Mouse (Mus musculus) erythroblast, adult 5-6 weeks (primary cell): ENCODE data around the gene Ide. TPM values are rescaled to one million over a fixed set of nuclear protein-coding genes. Genes with fewer than 3 reads are reported as not detected.

Experiments
- ATAC-seq: replicated peaks from 2 replicates; pipeline ENCODE4 v1.8.0; 2016; ENCODE audit warnings: moderate number of reproducible peaks, mild to moderate bottlenecking, moderate TSS enrichment, inconsistent platforms; ENCODE audit not compliant: poor library complexity, low FRiP score, severe bottlenecking
- total RNA-seq, 2 experiments: library from RNA; stranded (forward) in 1 of 2; stranded (reverse) in 1 of 2; fragments of 150-400 nt in 1 of 2; fragments of 200-764, 138-1000 nt in 1 of 2; gene quantifications; 2 replicates each; pipeline versions ENCODE4 v1.2.3 to v1.2.4; 2015 to 2017; ENCODE audit warnings: low replicate concordance in 2 of 2

The Ide gene
- total RNA-seq, 2 experiments from 2014 or later: 13.5 to 17.3 TPM

- ATAC-seq: peak; percentile 27
Measured at GRCm38 (mm10) chr19:37233561-37234539, 103.8 kb downstream of the Ide start.

- peak; percentile 64 for ATAC-seq
Measured at GRCm38 (mm10) chr19:37232598-37232997, 105.1 kb downstream of the Ide start.

GRCm38 (mm10) chr19:37225197-37225862, 112.3 kb downstream of the Ide start:
- no peak for ATAC-seq

Other genes with a start within 250 kb of the Ide start
- 393 and 429 TPM in 2 replicates for gene March5, start 130.3 kb downstream of the Ide start, total RNA-seq (2015; ENCODE audit: low replicate concordance)
- 510 and 553 TPM in 2 replicates for gene March5, start 130.3 kb downstream of the Ide start, total RNA-seq (2017; ENCODE audit: low replicate concordance)
- 76.5 and 113 TPM in 2 replicates for gene Cpeb3, start 129.3 kb downstream of the Ide start, total RNA-seq (2015; ENCODE audit: low replicate concordance)
- 90.5 and 97.3 TPM in 2 replicates for gene Cpeb3, start 129.3 kb downstream of the Ide start, total RNA-seq (2017; ENCODE audit: low replicate concordance)
- gene Kif11, start 38.6 kb upstream of the Ide start, total RNA-seq (2015; ENCODE audit: low replicate concordance): 65.3 and 69.0 TPM in 2 replicates
- 103 and 108 TPM in 2 replicates for gene Kif11, start 38.6 kb upstream of the Ide start, total RNA-seq (2017; ENCODE audit: low replicate concordance)
- 25.1 and 27.3 TPM in 2 replicates for gene Hhex, start 97.0 kb upstream of the Ide start, total RNA-seq (2015; ENCODE audit: low replicate concordance)
- 5.1 and 6.0 TPM in 2 replicates for gene Hhex, start 97.0 kb upstream of the Ide start, total RNA-seq (2017; ENCODE audit: low replicate concordance)
- 17.9 and 24.7 TPM in 2 replicates for gene Exoc6, start 212.6 kb upstream of the Ide start, total RNA-seq (2015; ENCODE audit: low replicate concordance)
- 28.0 and 30.0 TPM in 2 replicates for gene Exoc6, start 212.6 kb upstream of the Ide start, total RNA-seq (2017; ENCODE audit: low replicate concordance)